Mouse (Mus musculus) heart, postnatal 0 days (tissue): Measurements from ENCODE around the gene Enpp3. TPM values are rescaled to one million over a fixed set of nuclear protein-coding genes. Genes with fewer than 3 reads are reported as not detected.

ENCODE experiments used
- ATAC-seq: fragments of 200-750 bp; cut with Nextera tagmentation; 2 replicates; pipeline ENCODE4 v1.8.0; 2017; ENCODE audit warnings: low read depth, moderate number of reproducible peaks, moderate library complexity; ENCODE audit not compliant: insufficient read depth
- DNase-seq: peaks from one replicate; pipeline ENCODE4 v3.0.0-alpha.2; 2016; ENCODE audit warnings: low spot score
- H3K27ac ChIP-seq: fragments of 300-500 bp; sonication (generic); 2 replicates; pipeline ENCODE4 v1.5.1; 2014; ENCODE audit warnings: low read depth, mild to moderate bottlenecking
- H3K27me3 ChIP-seq: fragments of 300-500 bp; sonication (generic); 2 replicates; pipeline ENCODE4 v1.6.1; 2014; ENCODE audit warnings: low read length, mixed read lengths; ENCODE audit not compliant: control insufficient read depth, insufficient read depth
- H3K36me3 ChIP-seq: fragments of 300-500 bp; sonication (generic); replicated peaks from 2 replicates; pipeline ENCODE4 v1.6.1; 2014; ENCODE audit warnings: low read length, mixed read lengths; ENCODE audit not compliant: control insufficient read depth, insufficient read depth
- H3K4me1 ChIP-seq: fragments of 300-500 bp; sonication (generic); 2 replicates; pipeline ENCODE4 v1.6.1; 2014; ENCODE audit warnings: antibody characterized with exemption; ENCODE audit not compliant: control insufficient read depth, insufficient read depth
- H3K4me2 ChIP-seq: fragments of 300-500 bp; sonication (generic); 2 replicates; pipeline ENCODE4 v1.6.1; 2014; ENCODE audit warnings: low read depth, mild to moderate bottlenecking, low read length, moderate library complexity
- H3K4me3 ChIP-seq: fragments of 300-500 bp; sonication (generic); 2 replicates; pipeline ENCODE4 v1.5.1; 2014; ENCODE audit warnings: low read depth, low read length
- H3K9ac ChIP-seq: fragments of 300-500 bp; sonication (generic); replicated peaks from 2 replicates; pipeline ENCODE4 v1.6.1; 2014; ENCODE audit warnings: low read depth, low read length, mixed read lengths
- H3K9me3 ChIP-seq: fragments of 300-500 bp; sonication (generic); replicated peaks from 2 replicates; pipeline ENCODE4 v1.6.1; 2016; ENCODE audit warnings: low read length; ENCODE audit not compliant: control insufficient read depth
- CTCF ChIP-seq: IDR thresholded peaks from 2 replicates; pipeline ENCODE4 v1.5.1; 2016; ENCODE audit warnings: antibody characterized with exemption, control low read depth, low read depth
- EP300 ChIP-seq: IDR thresholded peaks from 2 replicates; pipeline ENCODE4 v1.6.1; 2016; ENCODE audit warnings: antibody characterized with exemption, low read depth
- WGBS: fragments of 180-500 bp; shearing (Covaris S2); extraction: QIAGEN DNeasy Blood & Tissue Kit; methylation state at CpG from one replicate; pipeline ENCODE4 v1.1.7; 2014; 5-methylcytosine and 5-hydroxymethylcytosine counted together
- polyA plus RNA-seq: library from polyadenylated mRNA; unstranded; fragments of >200 nt; fragmentation: Nextera tagmentation; extraction: Ambion mirVana; gene quantifications from 2 replicates; pipeline ENCODE4 v1.2.1, GENCODE M21; 2015
- total RNA-seq: library from RNA; depleted of rRNA; stranded (reverse); fragments of >200 nt; gene quantifications from 2 replicates; pipeline ENCODE4 v1.2.3, GENCODE M21; 2014; ENCODE audit warnings: low replicate concordance

Gene Enpp3
- total and polyA plus RNA-seq, 2 experiments from 2014 or later = 2.3 to 4.7 TPM

- H3K27me3 ChIP-seq = no peaks in the 10 kb centered on the region
- no peaks in the 10 kb centered on the region for H3K9me3 ChIP-seq
- no peak overlapping the region for H3K9ac ChIP-seq
- no peak overlapping the region for H3K4me3 ChIP-seq
- no peaks in the 10 kb centered on the region for H3K36me3 ChIP-seq
- no peak overlapping the region for H3K4me2 ChIP-seq
- DNase-seq = no peak
- H3K4me1 ChIP-seq = no peaks in the 10 kb centered on the region
- 23% methylated on average over 8 of the region's 8 CpGs for WGBS
- TF ChIP-seq CTCF (no peak), EP300 (no peak)
- no peak overlapping the region for H3K27ac ChIP-seq
- no peak for ATAC-seq
Observed at GRCm38 (mm10) chr10:24758326-24758915, 84.2 kb downstream of the Enpp3 start.

GRCm38 (mm10) chr10:24754874-24755540 is 87.6 kb downstream of the Enpp3 start:
- TF ChIP-seq CTCF = no peak
- TF ChIP-seq EP300 = no peak

GRCm38 (mm10) chr10:24754251-24754835 is 88.3 kb downstream of the Enpp3 start:
- no peaks in the 10 kb centered on the region for H3K27me3 ChIP-seq
- H3K4me2 ChIP-seq = peak overlapping the region; percentile 53
- H3K36me3 ChIP-seq = no peaks in the 10 kb centered on the region
- no peak overlapping the region; the same call in 1 of the 2 replicates for H3K9ac ChIP-seq
- H3K9me3 ChIP-seq = no peaks in the 10 kb centered on the region
- TF ChIP-seq CTCF (no peak), EP300 (no peak)
- no peaks in the 10 kb centered on the region for H3K4me1 ChIP-seq
- no peak for ATAC-seq
- WGBS = 32% methylated on average over 11 of the region's 11 CpGs
- H3K4me3 ChIP-seq = peak overlapping the region; percentile 39
- DNase-seq = no peak
- no peak overlapping the region for H3K27ac ChIP-seq

More at GRCm38 (mm10) chr10:24754874-24755540, 87.6 kb downstream of the Enpp3 start:
- peak overlapping the region; percentile 53 for H3K4me2 ChIP-seq
- H3K4me3 ChIP-seq = no peak overlapping the region
- 74% methylated on average over 9 of the region's 9 CpGs for WGBS
- H3K36me3 ChIP-seq = no peaks in the 10 kb centered on the region
- H3K4me1 ChIP-seq = no peaks in the 10 kb centered on the region
- H3K27me3 ChIP-seq = no peaks in the 10 kb centered on the region
- H3K9ac ChIP-seq = no peak overlapping the region
- ATAC-seq (no peak), DNase-seq (no peak)
- no peaks in the 10 kb centered on the region for H3K9me3 ChIP-seq
- H3K27ac ChIP-seq = no peak overlapping the region

GRCm38 (mm10) chr10:24753536-24754250 is 88.9 kb downstream of the Enpp3 start:
- H3K4me1 ChIP-seq = no peaks in the 10 kb centered on the region
- DNase-seq (no peak), ATAC-seq (no peak)
- WGBS = 62% methylated on average over 16 of the region's 16 CpGs
- no peak overlapping the region for H3K27ac ChIP-seq
- H3K27me3 ChIP-seq = no peaks in the 10 kb centered on the region
- TF ChIP-seq CTCF = no peak
- TF ChIP-seq EP300 = no peak
- peak overlapping the region; percentile 39; the same call in 1 of the 2 replicates for H3K4me3 ChIP-seq
- H3K9ac ChIP-seq = no peak overlapping the region; the same call in 1 of the 2 replicates
- H3K36me3 ChIP-seq = no peaks in the 10 kb centered on the region
- H3K9me3 ChIP-seq = no peaks in the 10 kb centered on the region
- H3K4me2 ChIP-seq = peak overlapping the region; percentile 53

- WGBS = 78% methylated on average over 13 of the region's 13 CpGs
- no peak for TF ChIP-seq EP300
- no peak for TF ChIP-seq CTCF
- ATAC-seq (no peak), DNase-seq (no peak)
- no peaks in the 10 kb centered on the region for H3K36me3 ChIP-seq
- H3K9me3 ChIP-seq = no peaks in the 10 kb centered on the region
- no peak overlapping the region for H3K9ac ChIP-seq
- no peaks in the 10 kb centered on the region for H3K4me1 ChIP-seq
- no peak overlapping the region for H3K4me3 ChIP-seq
- H3K27me3 ChIP-seq = no peaks in the 10 kb centered on the region
- H3K4me2 ChIP-seq = no peak overlapping the region
- H3K27ac ChIP-seq = no peak overlapping the region
Observed at GRCm38 (mm10) chr10:24742950-24743487, 99.6 kb downstream of the Enpp3 start.
